Mouse (Mus musculus) lung, adult 2 months (tissue): Measurements from ENCODE around the gene Gm7694.

Source experiments
- CTCF ChIP-seq: fragments of 200-500 bp; IDR thresholded peaks from 2 replicates; pipeline ENCODE4 v1.5.1; 2011; ENCODE audit warnings: mild to moderate bottlenecking, low read length, control low read depth; ENCODE audit not compliant: insufficient read depth
- POLR2A ChIP-seq: fragments of 200-500 bp; IDR thresholded peaks from 2 replicates; pipeline ENCODE4 v1.6.1; 2011; ENCODE audit warnings: low read depth, mild to moderate bottlenecking, control low read depth, low read length, borderline replicate concordance; ENCODE audit errors: extremely low read depth

- no peak for TF ChIP-seq CTCF
- TF ChIP-seq POLR2A, result no peak
These were observed 4.4 kb downstream of the Gm7694 start for GRCm38 (mm10) chr1:170301686-170302085.
